8 mouse cellular contexts compared by ENCODE assay signal in genomic region chr3:146107116-146107849, GRCm38 (mm10). TPM values are rescaled to one million over a fixed set of nuclear protein-coding genes. Genes with fewer than 3 reads are reported as not detected.
DNase-seq lines count a peak whose midpoint lies in the region; ATAC-seq and TF ChIP-seq lines count a peak whose summit lies in the region.

No protein-coding gene starts in this region.

- H3K27ac ChIP-seq in cerebellum, adult 2 months (ENCODE audit: insufficient read depth, low read length) = no peak overlapping the region
- H3K27ac ChIP-seq in embryonic facial prominence, embryonic 15.5 days (replicated peaks) = no peak overlapping the region
- H3K27ac ChIP-seq in intestine, postnatal 0 days (ENCODE audit: low read depth, low read length) = no peak overlapping the region
- no peak overlapping the region for H3K27ac ChIP-seq in midbrain, embryonic 15.5 days

- H3K9ac ChIP-seq in embryonic facial prominence, embryonic 15.5 days = peak overlapping the region; percentile 26; the same call in 1 of the 2 replicates
- H3K9ac ChIP-seq in intestine, postnatal 0 days (ENCODE audit: low read depth, low read length) = no peak overlapping the region
- H3K9ac ChIP-seq in midbrain, embryonic 15.5 days = peak overlapping the region; percentile 15; the same call in 1 of the 2 replicates

- no peak for ATAC-seq in embryonic facial prominence, embryonic 15.5 days (ENCODE audit: insufficient number of reproducible peaks, low FRiP score, low TSS enrichment, low read depth)
- ATAC-seq in intestine, postnatal 0 days = peak; percentile 60
- ATAC-seq in midbrain, embryonic 15.5 days (replicated peaks) = peak; percentile 77

- DNase-seq in cerebellum, adult 2 months = no peak
- no peak for DNase-seq in cerebellum, adult 11 months
- DNase-seq in right cerebral cortex, adult 18-20 months = peak; percentile 5
- DNase-seq in right cerebral cortex, postnatal 25 days = no peak
- no peak for DNase-seq in ovary, postnatal 10 days (ENCODE audit: low spot score)

- WGBS in cerebellum, adult 2 months = 3% methylated on average over 18 of the region's 18 CpGs
- 4% methylated on average over 18 of the region's 18 CpGs for WGBS in embryonic facial prominence, embryonic 15.5 days
- WGBS in intestine, postnatal 0 days = 5% methylated on average over 18 of the region's 18 CpGs
- WGBS in midbrain, embryonic 15.5 days = 4% methylated on average over 18 of the region's 18 CpGs

- peak overlapping the region; percentile 77 for H3K4me2 ChIP-seq in embryonic facial prominence, embryonic 15.5 days (replicated peaks)
- peak overlapping the region; percentile 66 for H3K4me2 ChIP-seq in intestine, postnatal 0 days (replicated peaks; ENCODE audit: low read depth)
- H3K4me2 ChIP-seq in midbrain, embryonic 15.5 days = peak overlapping the region; percentile 76

- H3K4me3 ChIP-seq in cerebellum, adult 2 months (replicated peaks; ENCODE audit: insufficient read depth, low read depth, low read length) = peak overlapping the region; percentile 17
- H3K4me3 ChIP-seq in embryonic facial prominence, embryonic 15.5 days (replicated peaks) = peak overlapping the region; percentile 44
- H3K4me3 ChIP-seq in intestine, postnatal 0 days (ENCODE audit: low read depth, low read length) = peak overlapping the region; percentile 31
- peak overlapping the region; percentile 40 for H3K4me3 ChIP-seq in midbrain, embryonic 15.5 days

- no peaks in the 10 kb centered on the region for H3K4me1 ChIP-seq in cerebellum, adult 2 months (ENCODE audit: control insufficient read depth, insufficient read depth, low read length)
- peaks cover 4% of the 10 kb centered on the region; the same call in 1 of the 2 replicates for H3K4me1 ChIP-seq in embryonic facial prominence, embryonic 15.5 days
- H3K4me1 ChIP-seq in intestine, postnatal 0 days (replicated peaks; ENCODE audit: control insufficient read depth, insufficient read depth, low read length) = no peaks in the 10 kb centered on the region
- H3K4me1 ChIP-seq in midbrain, embryonic 15.5 days = peaks cover 15% of the 10 kb centered on the region

- no peaks in the 10 kb centered on the region for H3K27me3 ChIP-seq in cerebellum, adult 2 months (ENCODE audit: control insufficient read depth, insufficient read depth, low read length)
- no peaks in the 10 kb centered on the region for H3K27me3 ChIP-seq in embryonic facial prominence, embryonic 15.5 days
- 0 out of 2 replicates have a peak, but pooled peaks cover 7% of the 10 kb centered on the region for H3K27me3 ChIP-seq in intestine, postnatal 0 days (replicated peaks; ENCODE audit: control insufficient read depth, insufficient read depth, low read length)
- H3K27me3 ChIP-seq in midbrain, embryonic 15.5 days (replicated peaks) = peaks cover 4% of the 10 kb centered on the region; the same call in 1 of the 2 replicates

- no peaks in the 10 kb centered on the region for H3K36me3 ChIP-seq in embryonic facial prominence, embryonic 15.5 days
- no peaks in the 10 kb centered on the region for H3K36me3 ChIP-seq in intestine, postnatal 0 days (ENCODE audit: control insufficient read depth, insufficient read depth)
- H3K36me3 ChIP-seq in midbrain, embryonic 15.5 days (replicated peaks) = no peaks in the 10 kb centered on the region

- no peak for TF ChIP-seq POLR2A in cerebellum, adult 2 months (IDR thresholded peaks at IDR 0.05; ENCODE audit: borderline replicate concordance, insufficient read depth, low read length)

- no peaks in the 10 kb centered on the region for H3K9me3 ChIP-seq in embryonic facial prominence, embryonic 15.5 days (replicated peaks)
- 0 out of 2 replicates have a peak, but pooled peaks cover 5% of the 10 kb centered on the region for H3K9me3 ChIP-seq in intestine, postnatal 0 days (ENCODE audit: control insufficient read depth)
- no peaks in the 10 kb centered on the region for H3K9me3 ChIP-seq in midbrain, embryonic 15.5 days

- no peak for TF ChIP-seq CTCF in cerebellum, adult 2 months (IDR thresholded peaks at IDR 0.05; ENCODE audit: borderline replicate concordance, insufficient read depth, low read depth, low read length)
- peak; percentile 57 for TF ChIP-seq CTCF in intestine, postnatal 0 days (IDR thresholded peaks at IDR 0.05; ENCODE audit: low read depth)

RNA-seq across cellular contexts. Expression of gene Wdr63, which starts 0.6 kb away (rescaled TPM):
- polyA plus RNA-seq in cerebellum, adult 2 months (2012; rRNA removed) = 0.31 and 0.38 TPM in 2 replicates
- polyA plus RNA-seq in embryonic facial prominence, embryonic 15.5 days (2015; fragmentation: Nextera tagmentation; extraction: Ambion mirVana) = 2.6 and 8.3 TPM in 2 replicates
- polyA plus RNA-seq in intestine, postnatal 0 days (2015; fragmentation: Nextera tagmentation; extraction: Ambion mirVana) = 0.89 and 1.0 TPM in 2 replicates
- polyA plus RNA-seq in midbrain, embryonic 15.5 days (2015; fragmentation: Nextera tagmentation; extraction: Ambion mirVana) = 1.3 and 1.6 TPM in 2 replicates

RNA-seq across cellular contexts. Expression of gene Mcoln3, which starts 10.0 kb away (rescaled TPM):
- polyA plus RNA-seq in cerebellum, adult 2 months (2012; rRNA removed) = 0.07 and 0.40 TPM in 2 replicates
- 6.5 and 7.8 TPM in 2 replicates for polyA plus RNA-seq in embryonic facial prominence, embryonic 15.5 days (2015; fragmentation: Nextera tagmentation; extraction: Ambion mirVana)
- 137 and 144 TPM in 2 replicates for polyA plus RNA-seq in intestine, postnatal 0 days (2015; fragmentation: Nextera tagmentation; extraction: Ambion mirVana)
- polyA plus RNA-seq in midbrain, embryonic 15.5 days (2015; fragmentation: Nextera tagmentation; extraction: Ambion mirVana) = 0.20 and 0.44 TPM in 2 replicates

RNA-seq across cellular contexts. Expression of gene Mcoln2, which starts 42.4 kb away (rescaled TPM):
- polyA plus RNA-seq in cerebellum, adult 2 months (2012; rRNA removed) = 0.07 TPM in 1 of 2 replicates, not detected in the other
- polyA plus RNA-seq in embryonic facial prominence, embryonic 15.5 days (2015; fragmentation: Nextera tagmentation; extraction: Ambion mirVana) = 0.93 and 1.1 TPM in 2 replicates
- polyA plus RNA-seq in intestine, postnatal 0 days (2015; fragmentation: Nextera tagmentation; extraction: Ambion mirVana) = 6.4 TPM in 2 replicates
- 0.13 and 0.18 TPM in 2 replicates for polyA plus RNA-seq in midbrain, embryonic 15.5 days (2015; fragmentation: Nextera tagmentation; extraction: Ambion mirVana)

Comparison
In these comparisons a context has a peak if more than half of its experiments do, and no peak if none do; other contexts are left out.
1. RNA of gene Mcoln3, which starts 10.0 kb away (polyA plus RNA-seq): 137 to 144 TPM in intestine, postnatal 0 days; 6.5 to 7.8 TPM in embryonic facial prominence, embryonic 15.5 days, 0.20 to 0.44 TPM in midbrain, embryonic 15.5 days and 0.07 to 0.40 TPM in cerebellum, adult 2 months; every median in the first group is over 10 times any median in the second.
2. Peak in every context shown above with its lines, with median percentiles within 50 percentile points of each other: H3K4me3 ChIP-seq and H3K4me2 ChIP-seq.